Mouse (Mus musculus): ENCODE data around the gene Crtc2. TPM values are rescaled to one million over a fixed set of nuclear protein-coding genes. Genes with fewer than 3 reads are reported as not detected.
A peak's percentile ranks its signal among the peaks of the same experiment; 100 is the strongest.
"Not testable (repeated sequence)": the region's sequence is repeated elsewhere in the genome, so short reads cannot be mapped to it uniquely, and the experiment has no call there.

Gene Crtc2
- polyA plus RNA-seq, 1 experiment from 2014 or later = 10.5 TPM

- not testable (repeated sequence) for H3K36me3 ChIP-seq (replicated peaks; ENCODE audit: control insufficient read depth, insufficient read depth); H3K27ac ChIP-seq; H3K9ac ChIP-seq; H3K27me3 ChIP-seq (ENCODE audit: control insufficient read depth, insufficient read depth, low read length); H3K4me2 ChIP-seq (replicated peaks); H3K4me3 ChIP-seq (replicated peaks; ENCODE audit: low read length); DNase-seq (ENCODE audit: low spot score); H3K9me3 ChIP-seq (ENCODE audit: control insufficient read depth, low read length); ATAC-seq (ENCODE audit: low FRiP score)
- peaks cover 10% of the 10 kb centered on the region for H3K4me1 ChIP-seq (replicated peaks; ENCODE audit: control insufficient read depth, insufficient read depth, low read length)
- WGBS = 63% methylated on average over 2 of the region's 3 CpGs
Observed at GRCm38 (mm10) chr3:90289403-90289802, 35.4 kb downstream of the Crtc2 start.

- Histone ChIP-seq H3K36me3 (replicated peaks; ENCODE audit: control insufficient read depth, insufficient read depth) (no peaks in the 10 kb centered on the region), H3K4me1 (replicated peaks; ENCODE audit: control insufficient read depth, insufficient read depth, low read length) (peaks cover 22% of the 10 kb centered on the region)
- DNase-seq (ENCODE audit: low spot score) = no peak
Observed at GRCm38 (mm10) chr3:90290602-90291001, 36.6 kb downstream of the Crtc2 start.

GRCm38 (mm10) chr3:90291982-90292344, 38.0 kb downstream of the Crtc2 start:
- WGBS = 46% methylated on average over 2 of the region's 2 CpGs
- H3K4me3 ChIP-seq (replicated peaks; ENCODE audit: low read length) = peak overlapping the region; percentile 76
- H3K4me2 ChIP-seq (replicated peaks) = peak overlapping the region; percentile 74
- ATAC-seq (ENCODE audit: low FRiP score) (no peak), DNase-seq (ENCODE audit: low spot score) (no peak)
- no peaks in the 10 kb centered on the region for H3K36me3 ChIP-seq (replicated peaks; ENCODE audit: control insufficient read depth, insufficient read depth)
- H3K4me1 ChIP-seq (replicated peaks; ENCODE audit: control insufficient read depth, insufficient read depth, low read length) = peaks cover 22% of the 10 kb centered on the region
- H3K27me3 ChIP-seq (ENCODE audit: control insufficient read depth, insufficient read depth, low read length) = no peaks in the 10 kb centered on the region
- H3K9me3 ChIP-seq (ENCODE audit: control insufficient read depth, low read length) = no peaks in the 10 kb centered on the region
- peak overlapping the region; percentile 97 for H3K27ac ChIP-seq
- peak overlapping the region; percentile 92 for H3K9ac ChIP-seq

More at GRCm38 (mm10) chr3:90290602-90291001, 36.6 kb downstream of the Crtc2 start:
- 92% methylated on average over 1 of the region's 1 CpGs for WGBS
- Histone ChIP-seq H3K27ac (no peak overlapping the region), H3K9me3 (ENCODE audit: control insufficient read depth, low read length) (no peaks in the 10 kb centered on the region), H3K4me3 (replicated peaks; ENCODE audit: low read length) (no peak overlapping the region), H3K27me3 (ENCODE audit: control insufficient read depth, insufficient read depth, low read length) (no peaks in the 10 kb centered on the region), H3K4me2 (replicated peaks) (no peak overlapping the region), H3K9ac (no peak overlapping the region)
- ATAC-seq (ENCODE audit: low FRiP score) = no peak

- Histone ChIP-seq H3K27me3 (ENCODE audit: control insufficient read depth, insufficient read depth, low read length) (no peaks in the 10 kb centered on the region), H3K9ac (peak within 1 kb of the TSS; percentile 92), H3K4me3 (replicated peaks; ENCODE audit: low read length) (peak within 1 kb of the TSS; percentile 76), H3K4me2 (replicated peaks) (peak within 1 kb of the TSS; percentile 74), H3K9me3 (ENCODE audit: control insufficient read depth, low read length) (no peaks in the 10 kb centered on the region), H3K4me1 (replicated peaks; ENCODE audit: control insufficient read depth, insufficient read depth, low read length) (peaks cover 22% of the 10 kb centered on the region), H3K27ac (peak within 1 kb of the TSS; percentile 97), H3K36me3 (replicated peaks; ENCODE audit: control insufficient read depth, insufficient read depth) (no peaks in the 10 kb centered on the region)
- ATAC-seq (ENCODE audit: low FRiP score) (peak; percentile 99), DNase-seq (ENCODE audit: low spot score) (peak; percentile 100)
- WGBS = under 1% methylated on average over 42 of the region's 47 CpGs
Observed at GRCm38 (mm10) chr3:90292345-90293275, 38.6 kb downstream of the Crtc2 start, which contains the start of gene Gatad2b. Gene Gatad2b (plus strand): TSS chr3:90293178.

GRCm38 (mm10) chr3:90293352-90294063, 39.5 kb downstream of the Crtc2 start:
- no peaks in the 10 kb centered on the region; the same call in 1 of the 2 replicates for H3K36me3 ChIP-seq (replicated peaks; ENCODE audit: control insufficient read depth, insufficient read depth)
- H3K4me1 ChIP-seq (replicated peaks; ENCODE audit: control insufficient read depth, insufficient read depth, low read length) = peaks cover 22% of the 10 kb centered on the region
- peak overlapping the region; percentile 94 for H3K27ac ChIP-seq
- ATAC-seq (ENCODE audit: low FRiP score) = peak; percentile 26
- peak overlapping the region; percentile 76 for H3K4me3 ChIP-seq (replicated peaks; ENCODE audit: low read length)
- H3K9me3 ChIP-seq (ENCODE audit: control insufficient read depth, low read length) = no peaks in the 10 kb centered on the region
- WGBS = under 1% methylated on average over 30 of the region's 68 CpGs
- H3K4me2 ChIP-seq (replicated peaks) = peak overlapping the region; percentile 68
- peak overlapping the region; percentile 79 for H3K9ac ChIP-seq
- DNase-seq (ENCODE audit: low spot score) = peak; percentile 68
- H3K27me3 ChIP-seq (ENCODE audit: control insufficient read depth, insufficient read depth, low read length) = no peaks in the 10 kb centered on the region

- Histone ChIP-seq H3K4me3 (replicated peaks; ENCODE audit: low read length) (peak overlapping the region; percentile 76), H3K4me2 (replicated peaks) (peak overlapping the region; percentile 68), H3K27ac (peak overlapping the region; percentile 94), H3K9me3 (ENCODE audit: control insufficient read depth, low read length) (no peaks in the 10 kb centered on the region), H3K9ac (peak overlapping the region; percentile 79), H3K27me3 (ENCODE audit: control insufficient read depth, insufficient read depth, low read length) (no peaks in the 10 kb centered on the region), H3K4me1 (replicated peaks; ENCODE audit: control insufficient read depth, insufficient read depth, low read length) (peaks cover 22% of the 10 kb centered on the region), H3K36me3 (replicated peaks; ENCODE audit: control insufficient read depth, insufficient read depth) (no peaks in the 10 kb centered on the region; the same call in 1 of the 2 replicates)
- ATAC-seq (ENCODE audit: low FRiP score) = no peak
- no peak for DNase-seq (ENCODE audit: low spot score)
- WGBS = 2% methylated on average over 11 of the region's 11 CpGs
Observed at GRCm38 (mm10) chr3:90294064-90294440, 40.1 kb downstream of the Crtc2 start.

GRCm38 (mm10) chr3:90294651-90295050, 40.7 kb downstream of the Crtc2 start:
- H3K9ac ChIP-seq = peak overlapping the region; percentile 79
- ATAC-seq (ENCODE audit: low FRiP score) (no peak), DNase-seq (ENCODE audit: low spot score) (no peak)
- H3K4me3 ChIP-seq (replicated peaks; ENCODE audit: low read length) = peak overlapping the region; percentile 76
- peak overlapping the region; percentile 68 for H3K4me2 ChIP-seq (replicated peaks)
- H3K9me3 ChIP-seq (ENCODE audit: control insufficient read depth, low read length) = no peaks in the 10 kb centered on the region
- no peak overlapping the region for H3K27ac ChIP-seq
- H3K27me3 ChIP-seq (ENCODE audit: control insufficient read depth, insufficient read depth, low read length) = no peaks in the 10 kb centered on the region
- no peaks in the 10 kb centered on the region; the same call in 1 of the 2 replicates for H3K36me3 ChIP-seq (replicated peaks; ENCODE audit: control insufficient read depth, insufficient read depth)
- peaks cover 22% of the 10 kb centered on the region for H3K4me1 ChIP-seq (replicated peaks; ENCODE audit: control insufficient read depth, insufficient read depth, low read length)
- WGBS = 80% methylated on average over 2 of the region's 2 CpGs

- Histone ChIP-seq H3K9me3 (ENCODE audit: control insufficient read depth, low read length) (no peaks in the 10 kb centered on the region), H3K4me1 (replicated peaks; ENCODE audit: control insufficient read depth, insufficient read depth, low read length) (no peaks in the 10 kb centered on the region), H3K4me3 (replicated peaks; ENCODE audit: low read length) (no peak overlapping the region), H3K27ac (no peak overlapping the region), H3K27me3 (ENCODE audit: control insufficient read depth, insufficient read depth, low read length) (no peaks in the 10 kb centered on the region), H3K36me3 (replicated peaks; ENCODE audit: control insufficient read depth, insufficient read depth) (no peaks in the 10 kb centered on the region), H3K4me2 (replicated peaks) (no peak overlapping the region), H3K9ac (no peak overlapping the region)
- WGBS = 80% methylated on average over 3 of the region's 3 CpGs
- DNase-seq (ENCODE audit: low spot score) (no peak), ATAC-seq (ENCODE audit: low FRiP score) (no peak)
Observed at GRCm38 (mm10) chr3:90305801-90306200, 51.8 kb downstream of the Crtc2 start.

- ATAC-seq (ENCODE audit: low FRiP score) = no peak
- H3K4me3 ChIP-seq (replicated peaks; ENCODE audit: low read length) = no peak overlapping the region
- no peaks in the 10 kb centered on the region for H3K9me3 ChIP-seq (ENCODE audit: control insufficient read depth, low read length)
Observed at GRCm38 (mm10) chr3:90309589-90309988, 55.6 kb downstream of the Crtc2 start.

More at GRCm38 (mm10) chr3:90309589-90309988, 55.6 kb downstream of the Crtc2 start:
- no peak for DNase-seq (ENCODE audit: low spot score)
- H3K4me2 ChIP-seq (replicated peaks) = no peak overlapping the region
- no peaks in the 10 kb centered on the region for H3K36me3 ChIP-seq (replicated peaks; ENCODE audit: control insufficient read depth, insufficient read depth)
- no peaks in the 10 kb centered on the region for H3K4me1 ChIP-seq (replicated peaks; ENCODE audit: control insufficient read depth, insufficient read depth, low read length)
- no peak overlapping the region for H3K27ac ChIP-seq
- H3K27me3 ChIP-seq (ENCODE audit: control insufficient read depth, insufficient read depth, low read length) = no peaks in the 10 kb centered on the region
- H3K9ac ChIP-seq = no peak overlapping the region
